Mouse (Mus musculus): ENCODE results near the gene Pkp4. TPM values are rescaled to one million over a fixed set of nuclear protein-coding genes. Genes with fewer than 3 reads are reported as not detected.

Pkp4 gene
- polyA plus RNA-seq, 1 experiment from 2014 or later: 24.7 TPM

DNA sequence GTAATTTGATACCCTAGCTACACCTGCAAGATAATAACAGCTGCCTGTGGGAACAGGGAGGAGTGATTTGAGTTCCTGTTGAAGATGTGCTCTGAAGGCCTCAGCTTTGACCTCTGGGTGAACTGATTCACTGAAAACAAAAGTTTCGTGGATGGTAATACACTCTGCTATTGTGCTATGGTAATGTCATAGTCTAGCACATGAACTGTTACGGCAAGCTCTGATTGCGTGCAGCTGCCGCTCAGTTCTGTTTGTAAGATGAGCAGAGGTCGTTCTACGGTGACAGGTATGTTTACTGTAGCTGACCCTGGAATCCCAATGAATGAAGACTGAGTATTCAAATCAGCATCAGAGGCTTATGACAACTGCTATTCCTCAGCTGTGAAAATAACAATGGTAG, 152.6 kb downstream of the Pkp4 start:
- Histone ChIP-seq H3K9ac (no peak overlapping the region), H3K27ac (no peak overlapping the region), H3K4me1 (no peaks in the 10 kb centered on the region), H3K9me3 (replicated peaks) (0 out of 2 replicates have a peak, but pooled peaks cover under 1% of the 10 kb centered on the region), H3K27me3 (no peaks in the 10 kb centered on the region), H3K36me3 (peaks cover 82% of the 10 kb centered on the region), H3K4me3 (replicated peaks) (no peak overlapping the region), H3K4me2 (no peak overlapping the region)
- WGBS: 55% methylated on average over 6 of the region's 6 CpGs
- ATAC-seq (replicated peaks; ENCODE audit: low FRiP score): 0 out of 2 replicates have a peak, but pooled peaks have one; percentile 40

DNA sequence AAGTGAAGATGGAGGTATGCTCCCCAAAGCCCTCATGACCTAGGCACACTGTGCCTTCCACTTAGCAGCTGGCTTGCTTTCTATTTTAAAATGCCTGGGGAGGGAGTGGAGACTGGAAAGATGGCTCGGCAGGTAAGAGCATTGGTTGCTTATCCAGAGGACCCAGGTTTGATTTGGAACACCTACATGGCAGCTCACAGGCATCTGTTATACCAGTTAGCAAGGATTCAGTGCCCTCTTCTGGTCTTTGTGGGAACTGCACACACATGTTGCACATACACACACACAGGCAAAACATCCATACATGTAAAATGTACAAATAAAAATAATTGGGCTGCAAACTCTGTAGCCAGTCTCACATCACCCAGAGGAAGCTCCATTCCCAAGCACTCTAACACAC, 158.0 kb downstream of the Pkp4 start:
- 93% methylated on average over 1 of the region's 1 CpGs for WGBS
- H3K9ac ChIP-seq: no peak overlapping the region
- H3K36me3 ChIP-seq: peaks cover 84% of the 10 kb centered on the region
- H3K9me3 ChIP-seq (replicated peaks): peaks cover 12% of the 10 kb centered on the region
- no peak overlapping the region for H3K27ac ChIP-seq
- no peaks in the 10 kb centered on the region for H3K4me1 ChIP-seq
- no peak for ATAC-seq (replicated peaks; ENCODE audit: low FRiP score)
- no peak overlapping the region for H3K4me3 ChIP-seq (replicated peaks)
- H3K4me2 ChIP-seq: no peak overlapping the region
- no peaks in the 10 kb centered on the region for H3K27me3 ChIP-seq

DNA sequence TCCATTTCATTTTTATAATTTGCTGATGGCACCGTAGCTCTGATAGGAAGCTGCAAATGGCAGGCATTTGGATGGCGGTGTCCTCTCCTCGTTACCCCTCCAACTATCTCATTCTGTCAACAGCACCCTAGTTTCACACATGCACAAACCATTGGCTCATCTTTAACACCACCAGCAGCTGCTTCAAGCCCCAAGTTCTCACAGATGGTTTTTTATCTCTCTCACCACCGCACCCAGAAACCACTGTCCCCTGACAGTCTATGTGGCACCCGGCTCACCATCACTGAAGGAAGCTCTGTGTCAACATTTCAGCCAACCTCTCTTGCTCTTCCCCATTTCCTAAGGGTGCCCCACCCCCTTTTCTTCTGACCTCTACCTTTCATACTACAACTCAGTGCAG, 167.3 kb downstream of the Pkp4 start:
- no peaks in the 10 kb centered on the region for H3K9me3 ChIP-seq (replicated peaks)
- H3K4me1 ChIP-seq: no peaks in the 10 kb centered on the region
- H3K9ac ChIP-seq: no peak overlapping the region
- 90% methylated on average over 5 of the region's 5 CpGs for WGBS
- H3K36me3 ChIP-seq: peaks cover 35% of the 10 kb centered on the region
- ATAC-seq (replicated peaks; ENCODE audit: low FRiP score): no peak
- H3K4me2 ChIP-seq: no peak overlapping the region
- no peak overlapping the region for H3K27ac ChIP-seq
- no peak overlapping the region for H3K4me3 ChIP-seq (replicated peaks)
- no peaks in the 10 kb centered on the region for H3K27me3 ChIP-seq

DNA sequence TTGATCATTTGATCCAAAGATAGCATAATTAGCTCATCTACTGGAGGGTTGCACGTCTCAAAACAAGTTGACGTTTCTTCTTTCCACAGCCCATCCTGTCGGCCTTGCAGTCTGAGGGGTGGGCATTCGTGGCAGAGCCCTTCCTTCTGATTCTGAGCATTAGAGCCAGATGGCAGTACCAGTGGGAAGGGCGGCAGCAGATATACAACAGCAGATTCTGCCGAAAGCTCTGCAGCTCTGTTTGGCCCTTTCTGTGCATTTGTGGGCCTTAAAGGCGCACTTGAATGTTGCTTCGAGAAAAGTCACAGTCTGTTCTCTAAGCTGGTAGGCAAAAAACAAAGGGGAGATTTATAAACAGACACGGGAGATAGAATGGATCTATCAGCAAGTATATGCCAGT, 170.4 kb downstream of the Pkp4 start:
- H3K4me1 ChIP-seq: no peaks in the 10 kb centered on the region
- H3K27me3 ChIP-seq: no peaks in the 10 kb centered on the region
- no peak overlapping the region for H3K4me2 ChIP-seq
- no peaks in the 10 kb centered on the region for H3K9me3 ChIP-seq (replicated peaks)
- H3K4me3 ChIP-seq (replicated peaks): no peak overlapping the region
- H3K9ac ChIP-seq: no peak overlapping the region
- H3K27ac ChIP-seq: no peak overlapping the region
- no peak for ATAC-seq (replicated peaks; ENCODE audit: low FRiP score)
- WGBS: 69% methylated on average over 9 of the region's 9 CpGs
- H3K36me3 ChIP-seq: peaks cover 46% of the 10 kb centered on the region

DNA sequence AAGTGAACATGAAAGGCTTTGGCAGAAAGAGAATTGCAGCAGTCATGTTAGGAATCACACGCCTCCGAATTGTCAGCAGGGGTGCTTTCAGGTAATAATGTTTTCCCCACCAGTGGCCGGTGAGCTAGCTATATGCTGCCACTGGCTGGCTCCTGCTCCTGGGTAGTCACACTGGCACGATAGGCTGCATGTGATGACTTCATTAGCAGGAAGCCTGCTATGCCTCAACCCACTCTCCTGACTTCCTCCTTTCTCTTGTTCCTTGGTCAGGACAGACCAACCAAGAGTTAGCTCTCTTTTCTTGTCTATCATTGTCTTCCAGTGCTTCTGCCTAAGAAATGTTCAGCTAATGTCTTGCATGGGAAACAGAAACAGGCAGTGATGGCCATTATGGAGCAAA, 171.9 kb downstream of the Pkp4 start:
- no peak for ATAC-seq (replicated peaks; ENCODE audit: low FRiP score)
- peaks cover 45% of the 10 kb centered on the region for H3K36me3 ChIP-seq
- no peak overlapping the region for H3K9ac ChIP-seq
- no peaks in the 10 kb centered on the region for H3K9me3 ChIP-seq (replicated peaks)
- H3K4me2 ChIP-seq: no peak overlapping the region
- H3K4me3 ChIP-seq (replicated peaks): no peak overlapping the region
- no peak overlapping the region for H3K27ac ChIP-seq
- WGBS: 94% methylated on average over 4 of the region's 4 CpGs
- H3K4me1 ChIP-seq: no peaks in the 10 kb centered on the region
- no peaks in the 10 kb centered on the region for H3K27me3 ChIP-seq

DNA sequence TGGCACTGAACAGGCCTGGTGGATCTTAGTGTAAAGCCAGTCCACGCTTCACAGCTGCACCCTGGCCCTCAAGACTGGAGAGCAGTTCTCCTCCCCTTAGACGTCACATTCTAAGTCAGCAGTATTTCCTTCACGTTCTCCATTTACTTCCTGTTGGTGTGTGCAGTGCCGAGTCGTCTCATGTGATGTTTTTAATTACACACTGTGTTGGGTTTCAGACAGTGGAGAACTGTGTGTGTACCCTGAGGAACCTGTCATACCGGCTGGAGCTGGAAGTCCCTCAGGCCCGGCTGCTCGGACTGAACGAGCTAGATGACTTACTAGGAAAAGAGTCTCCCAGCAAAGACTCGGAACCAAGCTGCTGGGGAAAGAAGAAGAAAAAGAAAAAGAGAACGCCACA, 177.9 kb downstream of the Pkp4 start:
- ATAC-seq (replicated peaks; ENCODE audit: low FRiP score): peak; percentile 81
- H3K9me3 ChIP-seq (replicated peaks): no peaks in the 10 kb centered on the region
- no peak overlapping the region for H3K4me3 ChIP-seq (replicated peaks)
- WGBS: 41% methylated on average over 11 of the region's 11 CpGs
- peaks cover 4% of the 10 kb centered on the region; the same call in 1 of the 2 replicates for H3K4me1 ChIP-seq
- peaks cover 76% of the 10 kb centered on the region for H3K36me3 ChIP-seq
- no peak overlapping the region for H3K9ac ChIP-seq
- H3K27ac ChIP-seq: peak overlapping the region; percentile 43
- H3K27me3 ChIP-seq: no peaks in the 10 kb centered on the region
- H3K4me2 ChIP-seq: no peak overlapping the region

DNA sequence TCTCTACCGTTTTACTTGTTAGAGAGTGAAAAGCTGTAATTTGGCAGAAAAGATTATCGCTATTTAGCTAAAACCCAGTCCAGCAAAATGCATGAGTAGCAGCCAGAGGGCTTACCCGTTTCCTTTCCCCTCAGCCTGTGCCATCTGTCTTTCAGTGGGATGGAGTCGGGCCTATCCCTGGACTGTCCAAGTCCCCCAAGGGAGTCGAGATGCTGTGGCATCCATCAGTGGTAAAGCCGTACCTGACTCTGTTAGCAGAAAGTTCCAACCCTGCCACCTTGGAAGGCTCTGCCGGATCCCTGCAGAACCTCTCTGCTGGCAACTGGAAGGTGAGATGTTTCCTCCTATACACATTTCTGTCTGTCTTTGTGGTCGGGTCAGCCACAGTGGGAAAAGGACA, 178.3 kb downstream of the Pkp4 start:
- peaks cover 6% of the 10 kb centered on the region; the same call in 1 of the 2 replicates for H3K4me1 ChIP-seq
- H3K36me3 ChIP-seq: peaks cover 78% of the 10 kb centered on the region
- ATAC-seq (replicated peaks; ENCODE audit: low FRiP score): no peak
- no peak overlapping the region for H3K4me2 ChIP-seq
- no peak overlapping the region for H3K9ac ChIP-seq
- H3K9me3 ChIP-seq (replicated peaks): no peaks in the 10 kb centered on the region
- WGBS: 88% methylated on average over 8 of the region's 8 CpGs
- peak overlapping the region; percentile 43 for H3K27ac ChIP-seq
- H3K4me3 ChIP-seq (replicated peaks): no peak overlapping the region
- H3K27me3 ChIP-seq: no peaks in the 10 kb centered on the region

DNA sequence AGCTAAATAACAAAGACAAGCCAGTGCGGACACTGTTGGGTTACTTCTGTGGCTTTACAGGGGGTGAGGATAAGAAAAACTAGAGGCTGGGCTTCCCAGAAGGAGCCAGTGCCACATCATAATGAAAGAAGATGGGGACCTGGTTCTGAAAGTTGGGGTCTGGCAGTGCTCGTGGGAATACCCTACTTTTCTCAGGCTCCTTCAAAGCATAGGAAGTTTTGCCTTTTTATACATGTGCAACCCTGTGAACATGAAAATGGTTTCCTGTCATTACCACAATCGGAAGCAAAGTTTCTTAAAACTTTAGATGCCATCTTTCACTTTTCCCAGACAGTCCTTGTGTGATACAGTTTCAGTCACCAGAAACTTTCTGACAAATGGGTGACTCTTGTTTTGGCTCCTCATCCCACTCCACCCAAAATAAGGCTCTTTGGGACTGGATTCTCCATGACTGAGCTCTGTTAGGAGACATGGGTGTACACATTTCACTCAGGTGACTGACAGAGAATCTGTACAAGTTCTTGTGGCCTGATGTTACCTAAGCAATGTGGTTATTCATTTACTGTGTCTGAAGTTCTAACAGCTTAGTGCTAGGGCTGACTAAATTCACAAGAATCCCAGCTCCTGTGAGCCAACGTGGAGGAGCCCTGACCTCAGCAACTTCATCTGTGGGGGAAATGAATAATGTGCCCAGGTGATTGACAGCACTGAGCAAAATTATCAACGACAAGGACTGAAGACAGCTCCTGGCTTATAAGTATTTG, 179.3 kb downstream of the Pkp4 start:
- no peak for ATAC-seq (replicated peaks; ENCODE audit: low FRiP score)
- H3K4me3 ChIP-seq (replicated peaks): no peak overlapping the region
- H3K9me3 ChIP-seq (replicated peaks): no peaks in the 10 kb centered on the region
- H3K4me1 ChIP-seq: peaks cover 6% of the 10 kb centered on the region; the same call in 1 of the 2 replicates
- H3K27ac ChIP-seq: 0 out of 2 replicates have a peak overlapping the region, but pooled peaks have one; percentile 20
- 83% methylated on average over 5 of the region's 5 CpGs for WGBS
- H3K36me3 ChIP-seq: peaks cover 84% of the 10 kb centered on the region
- no peak overlapping the region for H3K9ac ChIP-seq
- H3K4me2 ChIP-seq: no peak overlapping the region
- no peaks in the 10 kb centered on the region for H3K27me3 ChIP-seq

DNA sequence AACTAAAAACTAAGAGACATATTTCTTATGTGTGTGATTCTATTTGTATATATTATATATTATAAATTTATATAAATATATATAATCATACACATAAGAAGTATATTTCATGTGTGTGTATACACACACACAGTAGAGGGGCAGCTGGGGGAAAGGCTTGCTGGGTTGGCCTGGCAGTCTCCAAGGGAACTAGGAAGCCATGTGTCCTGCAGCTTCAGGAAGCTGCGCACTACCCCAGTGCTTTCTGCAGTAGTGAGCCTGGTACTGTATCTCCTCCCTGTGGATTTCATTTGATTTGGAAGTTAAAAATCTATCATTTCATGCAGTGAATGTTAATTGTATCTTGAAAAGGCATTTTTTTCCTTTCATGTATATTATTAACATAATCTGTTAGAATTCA, 180.2 kb downstream of the Pkp4 start:
- WGBS: 97% methylated on average over 1 of the region's 1 CpGs
- no peak overlapping the region for H3K4me3 ChIP-seq (replicated peaks)
- peaks cover 6% of the 10 kb centered on the region; the same call in 1 of the 2 replicates for H3K4me1 ChIP-seq
- H3K4me2 ChIP-seq: no peak overlapping the region
- no peak for ATAC-seq (replicated peaks; ENCODE audit: low FRiP score)
- no peaks in the 10 kb centered on the region for H3K9me3 ChIP-seq (replicated peaks)
- peaks cover 85% of the 10 kb centered on the region for H3K36me3 ChIP-seq
- no peaks in the 10 kb centered on the region for H3K27me3 ChIP-seq
- no peak overlapping the region for H3K27ac ChIP-seq
- H3K9ac ChIP-seq: no peak overlapping the region

DNA sequence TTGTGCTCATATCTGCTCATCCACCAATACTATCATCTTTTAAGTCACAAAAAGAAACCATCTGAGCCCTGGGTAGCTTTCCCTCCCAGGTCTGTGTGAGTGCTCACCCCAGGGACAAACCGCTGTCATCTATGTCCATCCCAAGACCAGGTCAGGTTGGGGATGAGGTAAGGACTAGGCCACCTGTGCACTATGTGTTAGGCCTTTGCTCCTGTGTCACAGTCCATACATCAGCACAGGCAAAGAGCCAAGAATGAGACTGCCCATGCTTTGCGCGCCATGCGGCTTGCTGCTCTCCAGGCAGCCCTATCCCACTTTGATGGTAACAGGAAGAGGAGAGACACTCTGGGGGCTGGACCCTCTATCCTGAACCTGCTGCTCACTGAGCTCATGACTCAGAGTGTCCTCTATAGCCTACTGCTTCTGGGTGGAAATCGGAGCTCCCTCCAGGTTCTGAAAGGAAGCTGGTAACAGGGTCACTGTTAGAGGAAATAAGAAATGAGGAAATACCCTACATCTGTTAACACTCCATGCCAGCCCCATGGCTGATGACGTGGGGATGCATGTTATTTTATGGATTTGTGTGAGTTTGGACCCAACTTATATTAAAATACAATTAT, 182.1 kb downstream of the Pkp4 start:
- WGBS: 94% methylated on average over 6 of the region's 6 CpGs
- Histone ChIP-seq H3K27me3 (no peaks in the 10 kb centered on the region), H3K4me1 (peaks cover 13% of the 10 kb centered on the region), H3K27ac (no peak overlapping the region), H3K4me3 (replicated peaks) (no peak overlapping the region), H3K36me3 (peaks cover 78% of the 10 kb centered on the region), H3K4me2 (no peak overlapping the region), H3K9me3 (replicated peaks) (no peaks in the 10 kb centered on the region), H3K9ac (no peak overlapping the region)
- ATAC-seq (replicated peaks; ENCODE audit: low FRiP score): no peak

DNA sequence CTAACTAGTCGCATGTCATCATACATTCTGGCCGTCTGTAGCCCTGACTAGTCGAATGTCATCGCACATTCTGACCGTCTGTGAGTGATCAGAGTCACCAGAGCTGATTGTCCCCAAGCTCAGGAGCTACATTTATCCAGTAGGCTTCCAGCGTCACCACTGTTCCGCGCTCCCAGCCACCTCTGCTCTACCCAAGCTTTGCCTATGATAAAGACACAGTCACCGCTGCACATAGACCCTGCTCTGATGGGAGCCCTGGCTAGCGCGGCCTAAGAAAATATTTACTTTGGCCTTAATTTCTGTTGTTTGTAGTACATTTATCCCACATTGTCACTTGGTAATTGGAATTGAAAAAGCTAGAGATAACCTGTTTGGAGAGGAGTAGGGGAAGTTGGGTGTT, 183.2 kb downstream of the Pkp4 start:
- WGBS: 79% methylated on average over 11 of the region's 11 CpGs
- H3K9ac ChIP-seq: no peak overlapping the region

DNA sequence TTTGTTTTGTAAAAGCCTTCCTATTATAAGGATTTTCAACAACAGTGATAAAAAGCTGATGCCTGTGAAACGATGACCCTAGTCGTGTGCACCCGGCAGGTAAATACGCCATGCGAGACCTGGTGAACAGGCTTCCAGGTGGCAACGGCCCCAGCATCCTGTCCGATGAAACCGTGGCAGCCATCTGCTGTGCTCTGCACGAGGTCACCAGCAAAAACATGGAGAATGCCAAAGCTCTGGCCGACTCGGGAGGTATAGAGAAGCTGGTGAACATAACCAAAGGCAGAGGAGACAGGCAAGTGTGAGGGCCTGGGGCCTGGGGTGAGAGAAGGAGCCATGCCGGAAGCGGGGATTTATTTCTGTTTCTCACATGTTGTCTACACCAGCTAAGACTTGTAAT, 184.0 kb downstream of the Pkp4 start:
- Histone ChIP-seq H3K36me3 (peaks cover 79% of the 10 kb centered on the region), H3K4me1 (peaks cover 9% of the 10 kb centered on the region)

More for the DNA sequence above, 183.2 kb downstream of the Pkp4 start:
- ATAC-seq (replicated peaks; ENCODE audit: low FRiP score): no peak
- Histone ChIP-seq H3K4me2 (no peak overlapping the region), H3K36me3 (peaks cover 79% of the 10 kb centered on the region), H3K27me3 (no peaks in the 10 kb centered on the region), H3K4me3 (replicated peaks) (no peak overlapping the region), H3K27ac (no peak overlapping the region), H3K9me3 (replicated peaks) (no peaks in the 10 kb centered on the region), H3K4me1 (peaks cover 9% of the 10 kb centered on the region)

More for the DNA sequence above, 184.0 kb downstream of the Pkp4 start:
- 97% methylated on average over 13 of the region's 13 CpGs for WGBS
- Histone ChIP-seq H3K27me3 (no peaks in the 10 kb centered on the region), H3K4me3 (replicated peaks) (no peak overlapping the region), H3K9me3 (replicated peaks) (no peaks in the 10 kb centered on the region), H3K27ac (no peak overlapping the region), H3K4me2 (no peak overlapping the region), H3K9ac (no peak overlapping the region)
- no peak for ATAC-seq (replicated peaks; ENCODE audit: low FRiP score)

All from kidney, embryonic 15.5 days (tissue).